Comparison of ENCODE assay signal across 12 mouse cellular contexts in the genomic region with DNA sequence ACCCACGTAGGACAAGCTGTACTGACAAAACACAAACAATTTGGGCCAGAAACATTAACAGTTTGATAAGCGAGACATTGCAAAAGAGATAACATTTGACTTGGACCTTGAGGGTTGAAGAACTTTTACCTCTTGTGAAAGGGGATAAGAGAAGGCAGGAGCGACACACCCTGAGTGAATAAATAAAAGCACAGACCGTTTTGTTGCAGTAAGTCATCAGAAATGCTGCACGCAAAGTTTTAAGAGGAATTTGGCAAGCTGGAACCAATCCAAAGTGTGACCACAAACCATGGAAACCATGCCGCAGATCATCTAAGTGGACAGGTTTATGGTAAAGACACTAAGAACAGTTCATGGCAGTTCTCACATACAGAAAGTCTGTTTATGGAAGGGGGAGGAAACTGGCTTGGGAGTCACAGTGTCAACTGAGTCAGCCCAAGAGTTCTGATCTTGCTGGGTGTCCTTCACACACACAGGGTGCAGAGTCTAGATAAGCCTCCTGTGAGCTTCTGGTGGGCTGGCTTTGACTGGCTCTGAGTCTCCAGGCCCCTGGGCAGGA. TPM values are rescaled to one million over a fixed set of nuclear protein-coding genes. Genes with fewer than 3 reads are reported as not detected.
DNase-seq lines count a peak whose midpoint lies in the region; ATAC-seq and TF ChIP-seq lines count a peak whose summit lies in the region.
"Had no signal": no experiment of that assay in that cellular context is flagged by ENCODE, and none has a peak within 500 bp of the region (broad histone marks: within the 10 kb centered on the region; RNA-seq: fewer than 3 reads in every experiment).

No protein-coding gene starts in this region.

- H3K4me1 ChIP-seq in midbrain, embryonic 10.5 days = 0 out of 2 replicates have a peak, but pooled peaks cover 7% of the 10 kb centered on the region

- H3K4me3 ChIP-seq in midbrain, embryonic 10.5 days = no peak overlapping the region

- H3K9me3 ChIP-seq in midbrain, embryonic 10.5 days (replicated peaks) = no peaks in the 10 kb centered on the region

- in situ Hi-C loops in Patski (cut with MboI; ENCODE audit: low pct_unique_long_range_greater_than_20kb) = no loop called here

- WGBS in midbrain, embryonic 10.5 days = 88% methylated on average over 6 of the region's 6 CpGs

- H3K27ac ChIP-seq in midbrain, embryonic 10.5 days (replicated peaks) = no peak overlapping the region
- H3K27ac ChIP-seq: hindbrain, embryonic 14.5 days had no signal

- ATAC-seq in Patski = peak; percentile 76
- peak; percentile 35; the same call in 1 of the 2 replicates for ATAC-seq in granulocyte monocyte progenitor cell, adult 5-6 weeks (replicated peaks; ENCODE audit: poor library complexity, severe bottlenecking)
- ATAC-seq in megakaryocyte-erythroid progenitor cell, adult 5-6 weeks (replicated peaks; ENCODE audit: low FRiP score, low TSS enrichment, poor library complexity, severe bottlenecking) = peak; percentile 80

- 0 out of 2 replicates have a peak, but pooled peaks cover 4% of the 10 kb centered on the region for H3K36me3 ChIP-seq in midbrain, embryonic 10.5 days

- TF ChIP-seq CTCF in Patski (IDR thresholded peaks at IDR 0.05) = no peak

- H3K27me3 ChIP-seq in Patski = no peaks in the 10 kb centered on the region
- H3K27me3 ChIP-seq in midbrain, embryonic 10.5 days (ENCODE audit: low read depth, poor library complexity, severe bottlenecking) = no peaks in the 10 kb centered on the region

- CTCF ChIA-PET in Patski (lab: Charles Lee) = interaction anchor here (0.6 to 3.4 kb wide), 4 partner anchors 9 to 65 kb away, joined by 3 to 14 read pairs (median 5); no protein-coding TSS in a partner anchor

- POLR2A ChIA-PET in Patski (lab: Charles Lee) = no interaction called here

- DNase-seq in kidney, postnatal 14 days = peak; percentile 14
- no peak for DNase-seq in kidney, adult 8-10 months
- peak; percentile 83 for DNase-seq in Patski (ENCODE audit: low read depth, low spot score)
- no peak for DNase-seq in midbrain, embryonic 10.5 days (ENCODE audit: low spot score)
- DNase-seq in frontal cortex, adult 2 months (ENCODE audit: extremely low spot score in 1 of 2, low spot score in 1 of 2) = no peak
- DNase-seq: cerebellum, postnatal 25 days; gastrocnemius, postnatal 10 days; lung, postnatal 14 days; right cerebral cortex, adult 18-20 months had no signal

RNA-seq across cellular contexts. Expression of gene N4bp2l1, which starts 18.3 kb away (rescaled TPM):
- polyA plus RNA-seq in Patski (2021) = 12.3 TPM
- total RNA-seq in granulocyte monocyte progenitor cell, adult 5-6 weeks (2014; fragmentation: Nextera tagmentation) = 28.9 and 31.4 TPM in 2 replicates
- 28.8 and 29.7 TPM in 2 replicates for total RNA-seq in granulocyte monocyte progenitor cell, adult 5-6 weeks (2017)
- total RNA-seq in megakaryocyte-erythroid progenitor cell, adult 5-6 weeks (2014; fragmentation: Nextera tagmentation) = 24.2 and 28.8 TPM in 2 replicates
- 16.4 and 23.7 TPM in 2 replicates for total RNA-seq in megakaryocyte-erythroid progenitor cell, adult 5-6 weeks (2017)
- 1.9 and 2.5 TPM in 2 replicates for polyA plus RNA-seq in midbrain, embryonic 10.5 days (2016; fragmentation: Nextera tagmentation; extraction: Ambion mirVana)
- 52.8 TPM in 2 replicates for polyA plus RNA-seq in frontal cortex, adult 2 months (2012; rRNA removed)

RNA-seq across cellular contexts. Expression of gene Brca2, which starts 56.3 kb away (rescaled TPM):
- 10.6 TPM for polyA plus RNA-seq in Patski (2021)
- total RNA-seq in granulocyte monocyte progenitor cell, adult 5-6 weeks (2014; fragmentation: Nextera tagmentation) = 41.9 and 56.0 TPM in 2 replicates
- 37.4 and 38.8 TPM in 2 replicates for total RNA-seq in granulocyte monocyte progenitor cell, adult 5-6 weeks (2017)
- total RNA-seq in megakaryocyte-erythroid progenitor cell, adult 5-6 weeks (2014; fragmentation: Nextera tagmentation) = 55.6 and 86.4 TPM in 2 replicates
- total RNA-seq in megakaryocyte-erythroid progenitor cell, adult 5-6 weeks (2017) = 28.6 and 62.9 TPM in 2 replicates
- polyA plus RNA-seq in midbrain, embryonic 10.5 days (2016; fragmentation: Nextera tagmentation; extraction: Ambion mirVana) = 34.9 and 36.1 TPM in 2 replicates
- polyA plus RNA-seq in frontal cortex, adult 2 months (2012; rRNA removed) = 6.6 and 9.4 TPM in 2 replicates

Comparison
In these comparisons a context has a peak if more than half of its experiments do, and no peak if none do; other contexts are left out.
1. DNase-seq: peak in kidney, postnatal 14 days (single experiment) and Patski (single experiment); none in kidney, adult 8-10 months (0 of 2), midbrain, embryonic 10.5 days (single experiment) and frontal cortex, adult 2 months (0 of 2).
2. Peak in every context shown above with its lines, with median percentiles within 50 percentile points of each other: ATAC-seq.